Mouse (Mus musculus): ENCODE measurements at regions not wholly inside any gene's neighbourhood (a gene's known extent, or its start where the extent isn't known, plus 50 kb on each side); places are given as distances from the start of the nearest gene placed in this dataset.

- TF ChIP-seq CTCF (IDR thresholded peaks at IDR 0.05 in 2 of 3, conservative IDR thresholded peaks at IDR 0.05 in 1 of 3; ENCODE audit: control insufficient read depth in 1 of 3, insufficient read depth in 1 of 3, low read depth in 2 of 3, low read length in 3 of 3, poor library complexity in 1 of 3, severe bottlenecking in 1 of 3) (peak; percentile 39 to 53 (median 45); a peak in 5 of 6 replicates), EP300 (IDR thresholded peaks at IDR 0.05; ENCODE audit: low read depth in 1 of 2, low read length in 2 of 2) (no peak)
These were observed 118.3 kb downstream of the Fgf18 start for GRCm38 (mm10) chr11:33028920-33029319.
